In genomic region chr19:17130544-17130943, GRCm38 (mm10) we compare ENCODE assay signal across 1 mouse cellular context.
TF ChIP-seq lines count a peak whose summit lies in the region.

No protein-coding gene starts in this region.

TF ChIP-seq in CH12.LX, 34 proteins besides CTCF, POLR2A, EP300 and RAD21 (continued from another document):
- TF ChIP-seq USF1 (IDR thresholded peaks at IDR 0.05; ENCODE audit: low read depth, low read length) = no peak
- no peak for TF ChIP-seq NELFE (IDR thresholded peaks at IDR 0.05; ENCODE audit: low read depth, low read length)
